9 mouse cellular contexts compared by ENCODE assay signal in genomic region chr1:90592784-90593183, GRCm38 (mm10). TPM values are rescaled to one million over a fixed set of nuclear protein-coding genes. Genes with fewer than 3 reads are reported as not detected.
DNase-seq lines count a peak whose midpoint lies in the region; ATAC-seq and TF ChIP-seq lines count a peak whose summit lies in the region.
"Had no signal": no experiment of that assay in that cellular context is flagged by ENCODE, and none has a peak within 500 bp of the region (broad histone marks: within the 10 kb centered on the region; RNA-seq: fewer than 3 reads in every experiment).

No protein-coding gene starts in this region.

- H3K9ac ChIP-seq in neural tube, embryonic 15.5 days (replicated peaks) = no peak overlapping the region
- H3K9ac ChIP-seq: heart, embryonic 13.5 days had no signal

- H3K9me3 ChIP-seq in neural tube, embryonic 15.5 days (replicated peaks) = no peaks in the 10 kb centered on the region
- H3K9me3 ChIP-seq: heart, embryonic 13.5 days had no signal

- H3K4me2 ChIP-seq in neural tube, embryonic 15.5 days = no peak overlapping the region
- H3K4me2 ChIP-seq: heart, embryonic 13.5 days had no signal

- TF ChIP-seq POLR2A in cortical plate, adult 2 months (IDR thresholded peaks at IDR 0.05; ENCODE audit: extremely low read depth, insufficient read depth, low read length) = no peak

- H3K79me2 ChIP-seq in C2C12 (ENCODE audit: control insufficient read depth, insufficient read depth) = no peaks in the 10 kb centered on the region

- no peak overlapping the region for H3K27ac ChIP-seq in cortical plate, adult 2 months (ENCODE audit: insufficient read depth, low read length)
- H3K27ac ChIP-seq in neural tube, embryonic 15.5 days (replicated peaks) = no peak overlapping the region
- H3K27ac ChIP-seq: heart, embryonic 13.5 days had no signal

- H3K27me3 ChIP-seq in C2C12 (ENCODE audit: control insufficient read depth, insufficient read depth, insufficient read length) = no peaks in the 10 kb centered on the region
- H3K27me3 ChIP-seq in neural tube, embryonic 15.5 days (replicated peaks) = peaks cover 18% of the 10 kb centered on the region

- no peaks in the 10 kb centered on the region for H3K36me3 ChIP-seq in C2C12 (ENCODE audit: control insufficient read depth, insufficient read depth)
- H3K36me3 ChIP-seq in neural tube, embryonic 15.5 days = no peaks in the 10 kb centered on the region
- H3K36me3 ChIP-seq: heart, embryonic 13.5 days had no signal

- DNase-seq in adipocyte (ENCODE audit: low spot score) = peak; percentile 84
- DNase-seq in gastrocnemius, postnatal 4 days (ENCODE audit: low spot score in 2 of 2) = peak; percentile 78 to 83
- DNase-seq in kidney, postnatal 25 days = peak; percentile 72 to 90
- DNase-seq in lung, adult 18-20 months = peak; percentile 64 to 75
- DNase-seq in thymus, postnatal 0 days (ENCODE audit: low spot score) = peak; percentile 56

- 15% methylated on average over 6 of the region's 6 CpGs for WGBS in neural tube, embryonic 15.5 days

- H3ac ChIP-seq in C2C12 (ENCODE audit: control insufficient read depth, insufficient read length, low read depth) = no peak overlapping the region

- H3K4me1 ChIP-seq in cortical plate, adult 2 months (ENCODE audit: control insufficient read depth, insufficient read depth, low read length) = peaks cover 2% of the 10 kb centered on the region; the same call in 1 of the 2 replicates
- no peaks in the 10 kb centered on the region for H3K4me1 ChIP-seq in neural tube, embryonic 15.5 days

- no peaks in the 10 kb centered on the region for H3K79me3 ChIP-seq in C2C12 (ENCODE audit: low read depth)

- no peak overlapping the region for H3K4me3 ChIP-seq in C2C12 (ENCODE audit: insufficient read depth, poor library complexity, severe bottlenecking)
- H3K4me3 ChIP-seq in cortical plate, adult 2 months (ENCODE audit: insufficient read depth, low read length) = no peak overlapping the region
- H3K4me3 ChIP-seq in neural tube, embryonic 15.5 days (replicated peaks) = no peak overlapping the region
- H3K4me3 ChIP-seq: heart, embryonic 13.5 days had no signal

- 0 out of 2 replicates have a peak, but pooled peaks have one; percentile 57 for ATAC-seq in neural tube, embryonic 15.5 days (ENCODE audit: low FRiP score)

- TF ChIP-seq CTCF in C2C12 (IDR thresholded peaks at IDR 0.05; ENCODE audit: control insufficient read depth, insufficient read depth, insufficient read length) = peak; percentile 65
- TF ChIP-seq CTCF in cortical plate, adult 2 months (IDR thresholded peaks at IDR 0.05; ENCODE audit: extremely low read depth, insufficient read depth, low read length) = peak; percentile 92

TF ChIP-seq in C2C12, 6 proteins besides CTCF, POLR2A, EP300 and RAD21:
- TF ChIP-seq MYOG (IDR thresholded peaks at IDR 0.05; ENCODE audit: control insufficient read depth, extremely low read depth, insufficient read length) (no peak), USF1 (IDR thresholded peaks at IDR 0.05; ENCODE audit: low read depth) (no peak), MAX (IDR thresholded peaks at IDR 0.05) (no peak), CEBPB (IDR thresholded peaks at IDR 0.05; ENCODE audit: low read depth) (no peak), MYOD1 (IDR thresholded peaks at IDR 0.05; ENCODE audit: control insufficient read depth, insufficient read length, low read depth) (no peak), FOSL1 (IDR thresholded peaks at IDR 0.05; ENCODE audit: insufficient read depth, low read length, poor library complexity, severe bottlenecking) (no peak)
TF ChIP-seq in C2C12: peak in this region for 0.

RNA-seq across cellular contexts. Expression of gene Cops8, which starts 10.0 kb away (rescaled TPM):
- polyA plus RNA-seq in C2C12 (2012; fragmentation: generic; extraction: Trizol) = 88.0 TPM
- 110 and 111 TPM in 2 replicates for polyA plus RNA-seq in cortical plate, adult 2 months (2012; rRNA removed)
- 10 to 100 TPM; 70.2 to 80.1 TPM for total RNA-seq in gastrocnemius, postnatal 4 days (2021)
- polyA plus RNA-seq in neural tube, embryonic 15.5 days (2015; fragmentation: Nextera tagmentation; extraction: Ambion mirVana) = 163 and 171 TPM in 2 replicates
- 96.4 and 106 TPM in 2 replicates for polyA plus RNA-seq in thymus, postnatal 0 days (2015; fragmentation: Nextera tagmentation; extraction: Ambion mirVana)
